Mouse (Mus musculus) embryo, embryonic 10.5 days (tissue): ENCODE data around the gene Plxnb3.

ENCODE experiments used
- DNase-seq: peaks from one replicate; pipeline ENCODE4 v3.0.0-alpha.2; 2015; ENCODE audit warnings: low spot score

The Plxnb3 gene

GRCm38 (mm10) chrX:73785666-73786065 is 28.8 kb downstream of the Plxnb3 start:
- no peak for DNase-seq

GRCm38 (mm10) chrX:73786364-73787224 is 29.7 kb downstream of the Plxnb3 start, which contains the start of the genes Idh3g and Ssr4:
Gene Idh3g, minus strand, starts transcription at chrX:73786897.
Gene Ssr4, plus strand, starts transcription at chrX:73787028.
- peak; percentile 96 for DNase-seq

GRCm38 (mm10) chrX:73787225-73787558 is 30.3 kb downstream of the Plxnb3 start:
- DNase-seq, result no peak

GRCm38 (mm10) chrX:73788501-73788900 is 31.6 kb downstream of the Plxnb3 start:
- DNase-seq, result no peak

GRCm38 (mm10) chrX:73793039-73793438 is 36.1 kb downstream of the Plxnb3 start:
- DNase-seq, result no peak

GRCm38 (mm10) chrX:73793505-73793904 is 36.6 kb downstream of the Plxnb3 start:
- no peak for DNase-seq

GRCm38 (mm10) chrX:73797511-73797910 is 40.6 kb downstream of the Plxnb3 start:
- no peak for DNase-seq

GRCm38 (mm10) chrX:73798502-73798901 is 41.6 kb downstream of the Plxnb3 start:
- peak; percentile 65 for DNase-seq

GRCm38 (mm10) chrX:73805814-73806213 is 48.9 kb downstream of the Plxnb3 start:
- DNase-seq, result peak; percentile 26

- peak; percentile 71 for DNase-seq
These were observed 58.2 kb downstream of the Plxnb3 start for GRCm38 (mm10) chrX:73815072-73815471.

- DNase-seq, result no peak
These were observed 59.9 kb downstream of the Plxnb3 start for GRCm38 (mm10) chrX:73816596-73817314.
